Mouse (Mus musculus) testis, adult 2 months (tissue): ENCODE measurements at regions not wholly inside any gene's neighbourhood (a gene's known extent, or its start where the extent isn't known, plus 50 kb on each side); places are given as distances from the start of the nearest gene placed in this dataset.

Experiments used
- CTCF ChIP-seq: fragments of 200-500 bp; IDR thresholded peaks from 2 replicates; pipeline ENCODE4 v1.5.1; 2012; ENCODE audit warnings: low read depth, mild to moderate bottlenecking, inconsistent platforms, low read length, moderate library complexity; ENCODE audit not compliant: control insufficient read depth, insufficient read depth, insufficient replicate concordance
- POLR2A ChIP-seq: fragments of 200-500 bp; IDR thresholded peaks from 2 replicates; pipeline ENCODE4 v1.6.1; 2012; ENCODE audit warnings: low read depth, mild to moderate bottlenecking, inconsistent platforms, low read length, moderate library complexity; ENCODE audit not compliant: control insufficient read depth

- TF ChIP-seq CTCF = no peak
- TF ChIP-seq POLR2A = no peak
Observed at GRCm38 (mm10) chr17:9543224-9543797, 121.5 kb downstream of the Gm17728 start.
